Mouse (Mus musculus) urinary bladder, adult 2 months (tissue): ENCODE measurements around the gene Gm39653. TPM values are rescaled to one million over a fixed set of nuclear protein-coding genes. Genes with fewer than 3 reads are reported as not detected.
"Not testable (repeated sequence)": the region's sequence is repeated elsewhere in the genome, so short reads cannot be mapped to it uniquely, and the experiment has no call there.

Experiments
- DNase-seq: peaks from one replicate; pipeline ENCODE4 v3.0.0; 2022; ENCODE audit warnings: low spot score
- polyA plus RNA-seq: library from polyadenylated mRNA; depleted of rRNA; stranded (reverse); fragments of >200 nt; gene quantifications from 2 replicates; pipeline ENCODE4 v1.2.3, GENCODE M21; 2012; rRNA removed

Gm39653 gene
- polyA plus RNA-seq: not detected in 2 replicates

DNA sequence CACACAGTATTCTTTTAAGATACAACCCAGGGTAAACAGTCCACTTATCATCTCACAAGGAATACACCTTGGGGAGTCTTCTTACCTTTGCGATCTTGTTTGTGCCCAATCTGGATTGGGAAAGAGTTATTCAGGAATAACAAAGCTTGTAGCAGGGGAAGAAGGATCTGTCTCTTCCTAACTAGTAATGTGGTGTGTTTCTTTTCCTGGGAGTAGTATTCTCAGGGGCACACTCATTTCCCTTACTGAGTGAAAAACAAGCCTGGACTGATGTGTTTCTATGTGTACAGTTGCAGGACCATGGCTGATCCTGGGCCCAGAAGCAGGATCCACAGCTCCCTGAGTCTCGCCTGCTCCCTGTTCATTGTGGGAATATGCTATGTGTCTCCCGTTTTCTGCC, at the start of gene Gm39653:
TSS of gene Gm39653 (plus strand) at position 301 of the 400 bp plus-strand sequence.
- no peak for DNase-seq

DNA sequence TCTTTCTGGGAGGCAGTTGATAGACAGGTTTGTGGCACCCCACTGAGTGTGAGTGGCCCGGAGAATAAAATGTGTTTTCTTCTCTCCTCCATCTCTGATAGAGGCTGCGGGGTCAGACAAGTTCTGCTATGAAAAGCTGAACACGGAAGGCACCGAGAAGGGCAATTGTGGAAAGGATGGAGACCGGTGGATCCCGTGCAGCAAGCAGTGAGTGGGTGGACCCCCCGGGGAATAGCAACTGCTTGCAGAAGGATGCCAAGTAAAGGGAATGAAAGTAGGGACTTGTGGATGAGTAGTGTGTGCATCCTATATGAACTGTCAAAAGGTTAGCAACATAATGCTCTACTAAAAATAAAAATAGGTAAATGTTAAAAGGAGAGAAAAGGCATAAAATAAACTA, 49.3 kb upstream of the Gm39653 start:
- no peak for DNase-seq

DNA sequence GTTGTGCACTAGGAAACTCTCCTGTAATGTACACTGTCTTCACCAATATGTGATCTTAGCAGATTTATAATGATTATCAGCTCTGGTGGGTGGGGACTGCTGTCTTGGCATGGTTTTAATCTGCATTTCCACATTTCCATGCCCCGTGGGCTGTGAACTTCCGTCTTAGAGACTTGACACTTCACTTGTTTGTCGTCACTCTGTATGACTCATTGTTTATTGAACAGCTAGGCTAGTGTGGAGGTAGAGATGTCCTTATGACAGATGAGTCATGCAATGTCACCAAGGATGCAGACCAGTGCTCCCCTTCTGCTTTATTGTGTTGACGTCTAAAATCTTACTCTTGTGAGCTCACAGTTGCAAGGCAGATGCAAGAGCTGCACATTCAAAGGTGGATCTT, 48.7 kb upstream of the Gm39653 start:
- no peak for DNase-seq

DNA sequence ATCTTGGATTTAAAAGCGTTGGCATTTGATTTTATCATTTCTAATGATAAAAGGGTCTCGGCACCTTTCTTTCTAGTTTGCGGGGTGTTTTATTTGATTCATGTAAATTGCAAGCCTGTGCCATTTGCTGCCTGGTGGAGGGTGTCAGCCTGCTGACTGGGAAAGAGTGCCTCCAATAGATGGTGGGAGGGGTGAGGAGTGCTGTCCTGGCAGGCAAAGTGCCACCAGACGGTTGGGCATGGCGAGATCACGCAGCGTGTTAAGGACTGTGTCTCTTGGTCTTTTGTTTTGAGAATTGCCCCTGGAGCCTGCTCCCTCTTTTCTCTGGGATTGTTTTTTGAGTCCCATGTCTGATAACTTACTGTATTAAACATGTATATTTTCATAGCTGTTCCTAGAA, 43.5 kb upstream of the Gm39653 start:
- DNase-seq: no peak

DNA sequence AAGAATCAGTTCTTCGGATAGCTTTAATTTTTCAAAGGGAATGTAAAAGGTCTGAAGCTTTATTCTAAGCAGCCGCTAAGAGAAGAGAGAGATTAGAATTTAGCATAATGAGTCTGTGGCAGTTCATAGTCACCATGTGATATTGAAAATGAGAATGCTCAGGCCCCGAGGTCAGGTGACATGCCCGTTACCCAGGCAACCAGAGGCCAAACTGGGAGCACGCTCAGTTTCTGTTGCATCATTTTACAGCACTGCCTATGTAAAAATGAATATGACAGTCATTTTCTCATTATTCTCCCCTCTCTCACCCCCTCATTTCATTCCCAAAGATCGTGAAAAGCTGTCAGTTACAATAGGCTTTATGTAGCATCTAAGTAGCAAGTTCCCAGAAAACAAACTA, 42.3 kb upstream of the Gm39653 start:
- DNase-seq: no peak

DNA sequence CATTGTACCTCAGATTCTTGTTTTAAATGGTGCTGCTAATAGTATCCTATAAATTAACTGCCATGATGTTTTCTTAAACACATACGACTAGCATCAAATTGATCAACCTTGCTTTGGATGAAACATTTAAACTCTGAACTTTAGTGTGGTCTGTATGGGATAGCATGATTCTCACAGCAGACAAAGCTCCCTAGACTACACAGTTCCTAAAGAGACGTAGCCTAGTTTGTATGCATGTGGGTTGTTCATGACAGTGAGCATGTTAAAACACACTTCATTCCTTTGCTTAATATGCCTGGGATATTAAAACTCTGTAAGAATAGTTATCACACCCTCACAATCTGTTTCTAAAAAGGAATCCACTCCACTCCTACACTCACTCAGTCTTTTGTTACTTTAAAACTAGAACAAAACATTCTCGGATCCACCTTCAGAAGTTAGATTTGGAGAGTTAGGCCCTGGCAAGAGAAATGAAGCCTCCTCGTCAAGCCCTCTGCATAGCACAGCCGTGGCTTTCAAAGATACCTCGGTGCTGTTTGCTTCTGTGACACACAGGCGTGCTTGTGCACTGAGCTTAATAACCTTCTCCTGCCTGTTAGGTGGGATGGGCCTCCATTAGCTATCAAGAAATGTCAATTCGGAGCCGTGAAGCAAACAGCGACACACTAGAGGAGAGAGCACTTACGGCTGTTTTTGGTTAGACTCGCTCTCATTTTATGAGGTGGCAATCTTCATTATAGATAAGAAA, 41.7 kb upstream of the Gm39653 start:
- no peak for DNase-seq

DNA sequence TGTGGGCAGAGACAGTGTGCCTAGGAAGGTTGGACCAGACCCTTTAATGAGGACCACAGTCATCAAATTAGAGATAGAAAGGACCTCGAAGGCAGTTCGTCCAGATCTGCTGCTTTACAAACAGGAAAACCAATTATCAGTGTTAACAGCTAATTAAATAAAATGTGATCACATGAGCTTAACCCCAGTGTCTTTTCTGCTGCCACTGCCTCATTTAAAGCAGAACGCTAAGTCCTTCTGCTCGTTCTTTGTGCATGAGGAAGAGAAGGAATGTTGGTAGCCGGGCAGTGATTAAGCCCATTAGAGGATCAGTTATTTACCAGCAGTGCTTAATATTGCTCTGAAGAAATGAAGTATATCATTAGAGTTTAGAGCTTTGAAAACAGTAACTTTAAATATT, 39.0 kb upstream of the Gm39653 start:
- no peak for DNase-seq

DNA sequence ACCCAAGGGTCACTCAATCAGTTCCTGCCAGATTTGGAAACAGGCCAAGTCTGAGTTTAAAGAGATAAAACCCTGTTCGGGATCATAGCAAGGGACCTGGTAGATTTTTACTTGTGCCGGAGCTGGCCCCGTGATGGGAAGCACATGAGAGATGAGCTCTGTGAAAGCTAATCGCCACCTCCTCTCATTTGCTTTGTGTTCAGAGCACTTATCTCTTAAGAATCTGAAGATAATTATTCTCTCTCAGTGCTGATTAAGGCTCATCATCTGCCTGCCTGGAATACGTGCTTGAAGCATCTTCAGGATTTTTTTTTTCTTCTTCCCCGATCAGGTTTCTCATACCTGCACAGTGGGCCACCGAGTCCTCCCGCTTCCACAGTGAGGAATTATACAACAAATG, 36.6 kb upstream of the Gm39653 start:
- DNase-seq: no peak

DNA sequence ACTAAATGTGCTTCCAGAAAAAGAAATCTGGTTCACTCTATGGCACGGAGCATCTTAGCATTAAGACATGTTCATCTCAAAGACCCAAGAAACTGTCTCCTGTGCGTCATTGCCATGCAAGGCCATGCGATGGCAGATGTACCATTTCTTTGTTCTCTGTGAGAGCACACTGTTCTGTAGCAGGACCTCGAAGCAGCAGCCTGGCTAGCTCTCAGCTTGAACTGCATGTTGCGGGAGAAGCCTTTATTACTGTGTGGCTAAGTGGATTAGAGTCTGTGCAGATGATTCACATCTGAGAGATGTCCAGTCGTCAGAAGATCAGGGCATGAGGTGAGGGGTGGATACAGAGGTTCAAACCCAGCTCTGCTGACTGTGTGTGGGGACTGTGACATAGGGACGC, 28.9 kb upstream of the Gm39653 start:
- no peak for DNase-seq

DNA sequence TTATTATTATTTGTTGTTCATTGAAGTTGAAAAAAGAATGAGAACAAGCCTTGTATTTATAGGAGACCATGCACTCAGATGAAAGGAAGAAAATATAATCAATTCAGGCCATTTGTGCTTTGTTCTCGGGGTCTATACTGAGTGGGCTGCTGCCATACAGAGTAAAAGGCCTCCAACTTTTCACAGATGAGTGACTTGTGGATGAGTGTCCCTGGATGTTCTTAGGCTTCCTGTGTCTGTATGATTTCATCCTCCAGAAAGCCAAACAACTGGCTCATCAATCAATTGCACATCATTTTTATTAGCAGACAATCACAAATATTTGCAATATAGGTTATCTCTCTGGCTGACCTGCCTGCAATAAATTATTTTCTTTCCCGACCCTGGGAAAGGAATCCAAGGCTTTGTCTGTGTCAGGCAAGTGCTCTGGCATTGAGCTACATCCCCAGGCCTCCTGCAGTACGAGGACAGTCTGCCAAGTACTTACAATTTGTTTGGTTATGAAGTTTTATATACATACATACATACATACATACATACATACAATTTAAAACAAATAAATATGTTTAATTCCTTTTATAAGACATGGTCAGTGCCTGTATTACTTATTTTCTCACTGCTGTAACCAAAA, 11.8 kb upstream of the Gm39653 start:
- DNase-seq: no peak

DNA sequence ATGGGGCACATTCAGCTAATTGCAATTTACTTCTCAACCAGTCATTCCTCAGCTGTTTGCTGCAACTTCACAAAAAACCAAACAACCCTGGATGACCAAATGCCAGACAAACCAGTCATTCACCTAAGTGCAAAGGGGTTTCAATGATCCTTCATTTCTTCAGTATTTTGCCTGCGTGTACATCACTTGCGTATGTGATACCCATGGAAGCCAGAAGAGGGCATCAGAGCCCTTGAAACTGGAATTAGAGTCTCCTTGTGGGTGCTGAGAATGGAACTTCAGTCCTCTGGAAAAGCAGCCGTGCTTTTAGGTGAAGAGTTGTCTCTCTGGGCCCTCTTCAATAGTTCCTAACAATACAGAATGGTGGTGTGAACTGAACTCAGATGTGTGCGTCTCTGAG, 6.2 kb upstream of the Gm39653 start:
- DNase-seq: no peak

DNA sequence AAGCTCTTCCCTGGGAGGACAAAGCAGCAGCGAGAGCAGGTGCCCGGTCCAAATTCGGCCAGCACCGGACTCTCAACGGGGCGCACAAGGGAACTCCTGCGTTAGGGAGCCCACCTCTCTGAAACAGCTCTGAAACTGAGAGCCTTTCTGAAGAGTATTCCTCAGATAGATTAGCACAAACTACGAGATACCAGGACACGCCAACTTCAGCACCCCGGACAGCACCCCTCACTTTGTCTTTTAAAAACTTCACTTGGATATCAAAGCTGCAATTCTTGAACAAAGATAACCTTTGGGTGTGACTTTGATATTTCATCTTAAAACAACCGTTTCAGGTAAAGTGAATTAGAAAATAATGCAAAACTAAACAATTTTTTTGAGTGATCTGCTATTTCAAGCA, 1.2 kb upstream of the Gm39653 start:
- DNase-seq: no peak

DNA sequence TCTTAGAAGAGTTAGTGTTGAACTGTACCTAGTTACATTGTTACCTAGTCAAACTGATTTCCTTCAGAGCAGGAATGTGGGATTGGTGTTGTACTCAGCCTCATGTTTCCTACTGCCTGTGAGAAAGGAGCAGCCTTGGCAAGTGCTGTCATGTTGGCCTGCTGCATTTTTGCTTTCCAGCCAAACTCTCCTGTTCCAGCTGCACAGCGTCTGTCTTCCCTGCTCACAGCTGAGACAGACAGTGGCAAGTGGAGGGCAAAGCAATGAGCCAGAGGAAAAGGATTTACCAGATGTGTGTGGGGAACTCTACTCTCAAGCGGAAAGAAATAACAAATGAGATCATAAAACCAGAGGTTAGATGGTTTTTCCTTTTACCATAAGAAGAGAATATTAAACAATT, 12.4 kb downstream of the Gm39653 start:
- DNase-seq: no peak

DNA sequence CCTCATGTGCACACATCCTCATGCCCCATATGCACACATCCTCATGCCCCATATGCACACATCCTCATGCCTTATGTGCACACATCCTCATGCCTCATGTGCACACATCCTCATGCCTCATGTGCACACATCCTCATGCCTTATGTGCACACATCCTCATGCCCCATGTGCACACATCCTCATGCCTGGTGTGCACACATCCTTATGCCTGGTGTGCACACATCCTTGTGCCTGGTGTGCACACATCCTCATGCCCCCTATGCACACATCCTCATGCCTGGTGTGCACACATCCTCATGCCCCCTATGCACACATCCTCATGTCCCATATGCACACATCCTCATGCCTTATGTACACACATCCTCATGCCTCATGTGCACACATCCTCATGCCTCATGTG, 14.6 kb downstream of the Gm39653 start:
- not testable (repeated sequence) for DNase-seq

DNA sequence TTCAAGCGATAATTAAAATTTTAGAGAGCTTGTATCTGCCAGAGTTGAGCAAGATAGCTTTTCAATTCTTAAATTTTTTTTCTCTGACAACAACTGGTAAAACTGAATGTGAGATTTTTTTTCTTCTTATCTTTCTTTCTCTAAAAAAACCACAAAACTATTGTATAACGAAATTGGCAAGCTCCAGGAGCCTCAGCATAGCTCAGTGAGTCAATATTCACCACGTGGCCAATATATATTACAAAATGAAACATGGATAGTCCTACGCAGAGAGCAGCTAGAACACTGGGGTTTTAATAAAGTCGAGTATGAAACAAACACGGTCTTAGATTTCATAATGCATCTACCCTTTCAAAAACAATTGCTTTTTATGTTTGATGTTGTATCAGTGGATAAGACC, 24.2 kb downstream of the Gm39653 start:
- no peak for DNase-seq

DNA sequence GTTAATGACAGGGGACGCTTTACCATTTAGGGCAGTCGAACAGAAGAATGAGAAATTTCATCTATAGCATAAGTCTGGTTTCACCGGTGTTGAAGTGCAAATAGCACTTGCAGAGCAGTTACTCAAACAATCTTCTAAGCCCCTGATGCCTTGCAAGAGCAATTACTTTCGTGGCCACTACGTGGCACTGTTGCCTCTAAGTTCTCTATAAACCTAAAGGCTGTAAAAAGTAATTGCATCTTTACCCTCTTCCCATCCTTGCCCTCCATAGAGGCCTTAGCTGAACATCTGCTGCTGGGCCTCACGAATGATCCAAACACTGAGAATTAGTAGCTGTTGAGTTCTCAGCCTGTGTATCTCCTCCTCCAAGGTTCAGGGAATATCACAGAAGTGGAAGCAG, 42.2 kb downstream of the Gm39653 start:
- no peak for DNase-seq

DNA sequence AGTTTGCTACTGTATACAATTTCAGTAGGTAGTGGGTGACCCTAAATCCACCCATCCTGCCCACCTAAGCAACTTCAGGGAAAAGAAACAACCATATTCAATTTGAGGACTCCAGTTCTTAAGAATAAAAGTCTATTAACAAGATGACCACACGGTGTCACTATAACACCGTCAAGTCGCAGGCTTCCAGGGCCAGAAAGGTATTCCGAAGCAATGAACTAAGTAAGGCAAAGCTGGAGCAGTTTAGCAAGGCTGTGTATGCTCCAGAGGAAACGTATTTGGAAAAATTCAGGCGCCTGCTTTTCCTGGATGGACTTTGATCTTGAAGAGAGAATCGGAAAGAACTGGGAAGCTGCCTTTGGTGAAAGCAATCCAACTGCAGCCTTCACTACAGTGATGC, 43.8 kb downstream of the Gm39653 start:
- no peak for DNase-seq

DNA sequence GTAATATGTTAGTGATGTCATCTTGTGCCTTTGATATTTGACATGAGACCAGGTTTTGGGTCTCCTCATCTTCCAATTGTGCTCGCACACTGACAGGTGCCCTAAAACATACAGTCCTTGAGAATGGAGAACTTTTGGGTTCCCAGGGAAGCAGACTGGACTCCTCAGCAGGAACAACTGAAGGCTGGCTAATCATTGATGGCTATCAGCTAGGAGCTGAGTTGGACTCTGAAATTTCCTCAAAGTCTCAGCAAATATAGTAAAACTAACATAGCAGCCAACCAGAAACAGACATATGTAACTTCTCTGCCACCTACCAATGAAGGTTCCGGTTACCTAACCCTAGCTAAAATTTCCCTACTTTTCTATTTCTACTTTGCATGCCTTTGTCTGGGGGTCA, 50.3 kb downstream of the Gm39653 start:
- DNase-seq: no peak

DNA sequence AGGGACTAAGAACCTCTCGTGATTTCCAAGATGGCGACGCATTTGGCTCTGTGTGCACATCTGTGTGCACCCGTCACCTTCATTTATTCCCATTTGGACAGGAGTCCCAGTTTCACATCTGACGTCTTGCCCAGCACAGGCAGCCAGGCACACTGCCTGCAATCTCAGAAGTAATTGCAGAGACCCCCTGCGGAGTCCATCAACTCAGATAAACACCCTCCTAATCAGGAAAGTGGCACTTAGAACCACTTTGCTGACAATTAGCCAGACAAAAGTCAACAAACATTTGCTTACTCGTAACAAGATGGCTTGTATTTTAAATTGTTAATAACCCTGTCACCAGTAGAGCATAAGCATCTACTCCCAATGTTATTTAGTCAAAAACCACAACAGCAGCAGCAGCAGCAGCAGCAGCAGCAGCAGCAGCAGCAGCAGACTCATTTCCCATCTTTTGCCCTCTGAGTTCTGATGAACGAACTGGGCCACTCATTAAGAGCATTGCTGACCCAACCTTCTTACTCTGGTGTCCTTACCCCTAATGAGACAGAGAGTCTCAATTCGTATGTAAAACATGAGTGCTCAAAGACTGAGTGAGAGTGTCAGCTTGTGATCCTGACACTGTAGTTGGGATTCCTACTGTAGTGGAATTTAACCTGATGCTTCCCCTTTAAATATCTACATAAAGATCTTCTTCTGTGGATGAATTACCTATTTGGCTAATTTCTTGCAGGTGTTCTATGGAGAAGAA, 51.6 kb downstream of the Gm39653 start:
- no peak for DNase-seq

DNA sequence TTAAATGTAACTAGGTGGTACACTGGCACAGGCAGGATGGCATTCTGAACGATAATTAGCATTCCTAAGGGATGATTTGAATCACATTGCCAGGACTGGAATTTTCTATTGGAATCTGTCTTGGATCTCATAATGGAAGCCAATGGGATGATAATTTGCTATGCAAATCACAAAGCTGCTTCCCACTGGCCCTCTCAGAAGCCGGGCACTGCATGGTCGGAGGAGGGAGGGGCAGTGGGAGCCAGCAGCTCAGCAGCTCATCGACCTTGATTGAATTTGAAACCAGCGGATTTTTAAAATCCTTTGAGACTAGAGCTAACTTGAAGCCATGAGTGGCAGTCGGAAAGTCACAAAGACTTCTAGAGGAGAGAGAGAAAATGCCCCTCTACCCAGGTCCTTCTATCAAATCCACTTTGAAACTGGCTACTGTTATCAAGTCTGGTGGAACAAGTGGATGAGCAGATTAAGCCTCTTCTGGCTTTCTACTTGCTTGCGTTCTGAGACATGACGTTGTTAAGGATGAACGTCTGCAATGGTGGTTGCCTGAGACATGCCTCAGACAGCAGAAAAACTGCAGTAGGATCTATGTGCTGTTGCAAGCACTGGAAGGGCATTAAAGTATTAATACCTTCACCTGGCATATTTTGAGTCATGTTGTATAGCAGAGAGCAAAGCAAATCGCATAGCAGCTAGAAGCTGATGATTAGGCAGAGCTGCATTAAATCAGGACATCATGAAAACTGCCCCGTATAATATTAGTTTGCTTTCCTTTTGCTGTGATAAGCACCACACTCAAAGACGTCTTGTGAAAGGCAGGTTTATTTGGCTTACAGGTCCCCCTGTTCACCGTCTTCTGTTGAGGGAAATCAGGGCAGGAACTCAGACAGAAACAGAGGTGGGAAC, 52.4 kb downstream of the Gm39653 start:
- no peak for DNase-seq

DNA sequence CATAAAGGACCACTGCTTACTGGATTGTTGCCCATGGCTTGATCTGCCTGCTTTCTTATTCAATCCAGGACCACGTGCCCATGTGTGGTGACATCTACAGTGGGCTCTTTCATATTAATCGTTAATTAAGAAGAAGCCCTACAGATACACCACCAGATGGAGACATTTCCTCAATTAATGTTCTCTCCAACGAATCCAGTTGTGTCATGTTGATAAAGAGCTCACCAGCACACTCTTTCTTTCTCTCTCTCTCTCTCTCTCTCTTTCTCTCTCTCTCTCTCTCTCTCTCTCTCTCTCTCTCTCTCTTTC, 53.0 kb downstream of the Gm39653 start:
- DNase-seq: no peak
